Mouse (Mus musculus): ENCODE results near the gene Cobl.

Cobl gene

GRCm38 (mm10) chr11:12464181-12465162 lies at the start of gene Cobl:
TSS of gene Cobl (minus strand) at chr11:12464960.
- no peak for DNase-seq (ENCODE audit: low spot score in 2 of 2)

GRCm38 (mm10) chr11:12513796-12514195 lies 49.0 kb upstream of the Cobl start:
- DNase-seq (ENCODE audit: low spot score in 2 of 2), result no peak

GRCm38 (mm10) chr11:12506371-12506890 lies 41.7 kb upstream of the Cobl start:
- no peak for DNase-seq (ENCODE audit: low spot score in 2 of 2)

- no peak for DNase-seq (ENCODE audit: low spot score in 2 of 2)
Measured at GRCm38 (mm10) chr11:12503756-12504155, 39.0 kb upstream of the Cobl start.

- DNase-seq (ENCODE audit: low spot score in 2 of 2), result no peak
Measured at GRCm38 (mm10) chr11:12501721-12502120, 37.0 kb upstream of the Cobl start.

GRCm38 (mm10) chr11:12493791-12494190 lies 29.0 kb upstream of the Cobl start:
- DNase-seq (ENCODE audit: low spot score in 2 of 2), result no peak

- DNase-seq (ENCODE audit: low spot score in 2 of 2), result no peak
Measured at GRCm38 (mm10) chr11:12479856-12480403, 15.2 kb upstream of the Cobl start.

GRCm38 (mm10) chr11:12474299-12474935 lies 9.7 kb upstream of the Cobl start:
- DNase-seq (ENCODE audit: low spot score in 2 of 2), result no peak

- DNase-seq (ENCODE audit: low spot score in 2 of 2), result no peak
Measured at GRCm38 (mm10) chr11:12473625-12474298, 9.0 kb upstream of the Cobl start.

- DNase-seq (ENCODE audit: low spot score in 2 of 2), result no peak
Measured at GRCm38 (mm10) chr11:12469638-12470037, 4.9 kb upstream of the Cobl start.

- no peak for DNase-seq (ENCODE audit: low spot score in 2 of 2)
Measured at GRCm38 (mm10) chr11:12468661-12469060, 3.9 kb upstream of the Cobl start.

- no peak for DNase-seq (ENCODE audit: low spot score in 2 of 2)
Measured at GRCm38 (mm10) chr11:12467836-12468235, 3.1 kb upstream of the Cobl start.

GRCm38 (mm10) chr11:12467217-12467616 lies 2.5 kb upstream of the Cobl start:
- DNase-seq (ENCODE audit: low spot score in 2 of 2), result no peak

GRCm38 (mm10) chr11:12466606-12467005 lies 1.8 kb upstream of the Cobl start:
- DNase-seq (ENCODE audit: low spot score in 2 of 2), result no peak

- no peak for DNase-seq (ENCODE audit: low spot score in 2 of 2)
Measured at GRCm38 (mm10) chr11:12465229-12465628, 469 bp upstream of the Cobl start.

GRCm38 (mm10) chr11:12463615-12464170 lies 1.1 kb downstream of the Cobl start:
- no peak for DNase-seq (ENCODE audit: low spot score in 2 of 2)

GRCm38 (mm10) chr11:12459781-12460581 lies 4.8 kb downstream of the Cobl start:
- DNase-seq (ENCODE audit: low spot score in 2 of 2), result no peak

GRCm38 (mm10) chr11:12458814-12459213 lies 5.9 kb downstream of the Cobl start:
- no peak for DNase-seq (ENCODE audit: low spot score in 2 of 2)

GRCm38 (mm10) chr11:12458392-12458791 lies 6.4 kb downstream of the Cobl start:
- no peak for DNase-seq (ENCODE audit: low spot score in 2 of 2)

- no peak for DNase-seq (ENCODE audit: low spot score in 2 of 2)
Measured at GRCm38 (mm10) chr11:12448101-12448500, 16.7 kb downstream of the Cobl start.

GRCm38 (mm10) chr11:12445222-12445621 lies 19.5 kb downstream of the Cobl start:
- no peak for DNase-seq (ENCODE audit: low spot score in 2 of 2)
